Mouse (Mus musculus) intestine, embryonic 15.5 days (tissue): Measurements from ENCODE around the gene Spata31d1b. TPM values are rescaled to one million over a fixed set of nuclear protein-coding genes. Genes with fewer than 3 reads are reported as not detected.
"Not testable (repeated sequence)": the region's sequence is repeated elsewhere in the genome, so short reads cannot be mapped to it uniquely, and the experiment has no call there.

Experiments used
- ATAC-seq: fragments of 200-750 bp; cut with Nextera tagmentation; 2 replicates; pipeline ENCODE4 v1.8.0; 2017; ENCODE audit warnings: moderate TSS enrichment, moderate library complexity
- H3K27ac ChIP-seq: fragments of 300-500 bp; sonication (generic); 2 replicates; pipeline ENCODE4 v1.5.1; 2015; ENCODE audit warnings: mild to moderate bottlenecking, inconsistent platforms
- H3K27me3 ChIP-seq: fragments of 300-500 bp; sonication (generic); replicated peaks from 2 replicates; pipeline ENCODE4 v1.6.1; 2015; ENCODE audit warnings: inconsistent platforms
- H3K36me3 ChIP-seq: fragments of 300-500 bp; sonication (generic); 2 replicates; pipeline ENCODE4 v1.6.1; 2015; ENCODE audit warnings: inconsistent platforms
- H3K4me1 ChIP-seq: fragments of 300-500 bp; sonication (generic); replicated peaks from 2 replicates; pipeline ENCODE4 v1.6.1; 2015; ENCODE audit warnings: inconsistent platforms
- H3K4me2 ChIP-seq: fragments of 300-500 bp; sonication (generic); replicated peaks from 2 replicates; pipeline ENCODE4 v1.6.1; 2015; ENCODE audit warnings: mild to moderate bottlenecking, inconsistent platforms
- H3K4me3 ChIP-seq: fragments of 300-500 bp; sonication (generic); replicated peaks from 2 replicates; pipeline ENCODE4 v1.5.1; 2015; ENCODE audit warnings: inconsistent platforms
- H3K9ac ChIP-seq: fragments of 300-500 bp; sonication (generic); 2 replicates; pipeline ENCODE4 v1.6.1; 2015; ENCODE audit warnings: inconsistent platforms
- H3K9me3 ChIP-seq: fragments of 300-500 bp; sonication (generic); 2 replicates; pipeline ENCODE4 v1.6.1; 2016; ENCODE audit warnings: inconsistent platforms
- WGBS: fragments of 180-500 bp; shearing (Covaris S2); methylation state at CpG from one replicate; pipeline ENCODE4 v1.1.7; 2015; 5-methylcytosine and 5-hydroxymethylcytosine counted together
- polyA plus RNA-seq: library from polyadenylated mRNA; unstranded; fragments of >200 nt; fragmentation: Nextera tagmentation; extraction: Ambion mirVana; gene quantifications from 2 replicates; pipeline ENCODE4 v1.2.1, GENCODE M21; 2015

Gene Spata31d1b
- polyA plus RNA-seq, 1 experiment from 2014 or later: not detected

GRCm38 (mm10) chr13:59700137-59700536 lies 11.9 kb upstream of the Spata31d1b start:
- not testable (repeated sequence) for H3K27me3 ChIP-seq, H3K4me2 ChIP-seq, H3K9me3 ChIP-seq, H3K27ac ChIP-seq, ATAC-seq, H3K4me3 ChIP-seq, H3K9ac ChIP-seq, H3K4me1 ChIP-seq, H3K36me3 ChIP-seq
- 72% methylated on average over 1 of the region's 1 CpGs for WGBS

GRCm38 (mm10) chr13:59703514-59703913 lies 8.6 kb upstream of the Spata31d1b start:
- Histone ChIP-seq H3K4me3 (no peak overlapping the region), H3K27me3 (no peaks in the 10 kb centered on the region), H3K36me3 (no peaks in the 10 kb centered on the region), H3K9ac (no peak overlapping the region), H3K4me1 (no peaks in the 10 kb centered on the region; the same call in 1 of the 2 replicates), H3K27ac (no peak overlapping the region), H3K9me3 (no peaks in the 10 kb centered on the region), H3K4me2 (no peak overlapping the region)
- ATAC-seq: no peak
- WGBS: 84% methylated on average over 12 of the region's 12 CpGs

GRCm38 (mm10) chr13:59704562-59704961 lies 7.5 kb upstream of the Spata31d1b start:
- no peak for ATAC-seq
- H3K36me3 ChIP-seq: no peaks in the 10 kb centered on the region
- H3K27ac ChIP-seq: no peak overlapping the region
- 54% methylated on average over 12 of the region's 12 CpGs for WGBS
- H3K4me2 ChIP-seq: no peak overlapping the region
- no peak overlapping the region for H3K9ac ChIP-seq
- no peaks in the 10 kb centered on the region for H3K9me3 ChIP-seq
- no peaks in the 10 kb centered on the region; the same call in 1 of the 2 replicates for H3K4me1 ChIP-seq
- H3K27me3 ChIP-seq: no peaks in the 10 kb centered on the region
- no peak overlapping the region for H3K4me3 ChIP-seq

DNA sequence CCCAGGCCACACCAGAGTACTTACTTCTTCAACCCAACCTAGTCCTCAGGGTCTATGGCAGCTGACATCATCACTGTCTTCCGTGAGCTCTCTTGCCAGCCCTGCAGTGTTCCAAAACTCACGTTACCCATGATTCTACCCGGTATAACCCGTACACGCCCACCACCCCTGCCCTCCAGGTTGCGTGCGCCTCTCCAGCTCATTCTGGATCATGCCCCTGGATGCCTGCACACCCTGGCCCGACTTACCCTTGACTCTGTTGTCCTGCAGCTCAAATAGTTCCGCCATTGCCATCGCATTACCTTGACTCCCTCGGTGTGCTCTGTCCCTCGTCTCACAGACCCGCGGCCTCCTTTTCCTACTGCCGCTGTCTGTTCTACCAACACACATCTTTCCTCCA lies 1.9 kb upstream of the Spata31d1b start, which contains the start of gene Spata31d1a:
Gene Spata31d1a (minus strand): TSS at position 101 of the 400 bp plus-strand sequence.
- H3K9me3 ChIP-seq: no peaks in the 10 kb centered on the region
- 87% methylated on average over 15 of the region's 15 CpGs for whole genome bisulfite sequencing
- H3K4me2 ChIP-seq: no peak within 1 kb of the TSS
- H3K36me3 ChIP-seq: no peaks in the 10 kb centered on the region
- ATAC-seq: no peak
- no peak within 1 kb of the TSS for H3K9ac ChIP-seq
- no peak within 1 kb of the TSS for H3K27ac ChIP-seq
- H3K4me1 ChIP-seq: no peaks in the 10 kb centered on the region
- H3K27me3 ChIP-seq: no peaks in the 10 kb centered on the region; the same call in 1 of the 2 replicates
- H3K4me3 ChIP-seq: no peak within 1 kb of the TSS

DNA sequence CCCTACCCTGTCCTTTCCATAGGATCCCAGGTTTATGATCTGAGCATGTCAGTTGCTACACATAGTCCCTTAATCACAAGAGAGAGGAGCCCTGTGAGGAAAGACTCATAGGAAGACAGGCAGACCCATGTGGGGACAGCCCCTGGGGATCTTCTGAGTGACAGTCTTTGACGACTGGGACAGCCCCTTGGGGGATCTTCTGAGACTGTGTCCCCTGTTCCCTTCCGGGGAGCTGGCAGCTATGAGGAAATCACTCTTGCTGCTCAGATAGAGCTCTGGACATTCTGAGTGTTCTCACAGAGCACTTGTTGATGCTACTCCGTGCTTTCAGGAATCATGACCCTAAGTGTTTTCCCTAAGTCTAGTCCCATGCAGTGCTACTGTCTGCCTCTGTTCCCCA lies 1.6 kb downstream of the Spata31d1b start:
- 32% methylated on average over 3 of the region's 3 CpGs for WGBS
- no peak overlapping the region for H3K4me3 ChIP-seq
- ATAC-seq: no peak
- no peaks in the 10 kb centered on the region; the same call in 1 of the 2 replicates for H3K27me3 ChIP-seq
- no peaks in the 10 kb centered on the region for H3K36me3 ChIP-seq
- no peaks in the 10 kb centered on the region for H3K9me3 ChIP-seq
- H3K9ac ChIP-seq: no peak overlapping the region
- no peak overlapping the region for H3K27ac ChIP-seq
- no peaks in the 10 kb centered on the region for H3K4me1 ChIP-seq
- no peak overlapping the region for H3K4me2 ChIP-seq

GRCm38 (mm10) chr13:59718857-59719440 lies 6.9 kb downstream of the Spata31d1b start:
- H3K27ac ChIP-seq, H3K4me1 ChIP-seq, H3K4me2 ChIP-seq, H3K9me3 ChIP-seq, H3K36me3 ChIP-seq, H3K4me3 ChIP-seq, H3K9ac ChIP-seq, H3K27me3 ChIP-seq: not testable (repeated sequence)
- ATAC-seq: peak; percentile 63
- WGBS: 18% methylated on average over 6 of the region's 6 CpGs

DNA sequence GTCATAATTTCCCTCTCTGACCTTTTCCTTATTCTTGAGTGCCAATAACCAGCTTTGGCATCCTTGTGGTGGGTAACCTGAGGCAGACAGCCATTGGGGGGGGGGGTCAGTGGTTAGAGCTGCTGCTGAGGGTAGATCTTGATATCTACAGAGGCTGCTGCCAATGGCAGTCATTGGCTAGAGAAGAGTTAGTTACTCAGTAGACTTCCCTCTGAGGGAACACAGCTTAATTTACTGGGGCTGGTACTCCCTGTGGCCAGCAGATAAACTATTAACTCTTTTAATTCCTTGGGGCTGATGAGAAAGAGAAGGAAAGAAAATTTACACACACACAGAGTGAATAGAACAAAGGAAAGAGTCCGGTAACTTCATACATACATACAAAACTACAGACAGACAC lies 7.4 kb downstream of the Spata31d1b start:
- 90% methylated on average over 1 of the region's 1 CpGs for WGBS
- no peaks in the 10 kb centered on the region for H3K36me3 ChIP-seq
- H3K27me3 ChIP-seq: no peaks in the 10 kb centered on the region
- H3K27ac ChIP-seq: no peak overlapping the region
- no peak for ATAC-seq
- no peaks in the 10 kb centered on the region for H3K4me1 ChIP-seq
- H3K9me3 ChIP-seq: no peaks in the 10 kb centered on the region
- H3K4me2 ChIP-seq: no peak overlapping the region
- H3K9ac ChIP-seq: no peak overlapping the region
- H3K4me3 ChIP-seq: no peak overlapping the region

GRCm38 (mm10) chr13:59722089-59722488 lies 10.0 kb downstream of the Spata31d1b start:
- 89% methylated on average over 1 of the region's 1 CpGs for WGBS
- H3K36me3 ChIP-seq, H3K27ac ChIP-seq, ATAC-seq, H3K27me3 ChIP-seq, H3K9ac ChIP-seq, H3K4me3 ChIP-seq, H3K9me3 ChIP-seq, H3K4me2 ChIP-seq, H3K4me1 ChIP-seq: not testable (repeated sequence)

GRCm38 (mm10) chr13:59726139-59726867 lies 14.2 kb downstream of the Spata31d1b start:
- no peak for ATAC-seq
- Histone ChIP-seq H3K27ac (no peak overlapping the region), H3K9me3 (no peaks in the 10 kb centered on the region), H3K4me1 (peaks cover 3% of the 10 kb centered on the region; the same call in 1 of the 2 replicates), H3K27me3 (0 out of 2 replicates have a peak, but pooled peaks cover 3% of the 10 kb centered on the region), H3K9ac (no peak overlapping the region), H3K4me2 (peak overlapping the region; percentile 37), H3K36me3 (no peaks in the 10 kb centered on the region), H3K4me3 (no peak overlapping the region)
- 26% methylated on average over 29 of the region's 29 CpGs for WGBS

- H3K27ac ChIP-seq: no peak overlapping the region
- H3K4me1 ChIP-seq: peaks cover 3% of the 10 kb centered on the region; the same call in 1 of the 2 replicates
- ATAC-seq: peak; percentile 92
- no peak overlapping the region for H3K4me3 ChIP-seq
- H3K27me3 ChIP-seq: 0 out of 2 replicates have a peak, but pooled peaks cover 3% of the 10 kb centered on the region
- H3K9me3 ChIP-seq: no peaks in the 10 kb centered on the region
- WGBS: 24% methylated on average over 7 of the region's 7 CpGs
- H3K9ac ChIP-seq: no peak overlapping the region; the same call in 1 of the 2 replicates
- no peaks in the 10 kb centered on the region for H3K36me3 ChIP-seq
- 0 out of 2 replicates have a peak overlapping the region, but pooled peaks have one; percentile 11 for H3K4me2 ChIP-seq
These were observed 16.5 kb downstream of the Spata31d1b start for GRCm38 (mm10) chr13:59728378-59729093.

DNA sequence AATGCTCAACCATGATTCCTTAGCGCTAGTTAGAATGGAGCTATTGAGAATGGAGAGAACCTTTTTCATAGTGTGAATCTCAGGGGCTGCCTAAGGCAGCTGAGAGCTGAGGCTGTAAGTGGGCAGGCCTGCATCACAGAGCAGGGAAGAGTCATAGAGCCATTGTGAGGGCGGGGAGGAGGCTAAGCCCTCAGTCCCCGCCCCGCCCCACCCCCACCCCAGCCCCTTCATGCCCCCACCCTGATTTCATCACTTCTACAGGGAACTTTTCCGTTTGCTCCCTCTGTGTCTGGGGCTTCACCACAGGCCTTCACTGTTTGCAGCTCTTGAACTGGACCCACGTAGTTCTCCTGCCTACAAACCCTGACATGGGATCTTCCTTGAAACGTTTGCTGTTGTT lies 19.6 kb downstream of the Spata31d1b start, which contains the start of gene Spata31d1d:
Gene Spata31d1d (minus strand): TSS at position 101 of the 400 bp plus-strand sequence.
- Histone ChIP-seq H3K9me3 (no peaks in the 10 kb centered on the region), H3K4me3 (no peak within 1 kb of the TSS), H3K4me1 (peaks cover 3% of the 10 kb centered on the region; the same call in 1 of the 2 replicates), H3K36me3 (no peaks in the 10 kb centered on the region), H3K27me3 (0 out of 2 replicates have a peak, but pooled peaks cover 3% of the 10 kb centered on the region), H3K9ac (no peak within 1 kb of the TSS), H3K27ac (no peak within 1 kb of the TSS), H3K4me2 (no peak within 1 kb of the TSS)
- ATAC-seq: no peak
- 36% methylated on average over 7 of the region's 7 CpGs for WGBS

- Histone ChIP-seq H3K27ac (no peak overlapping the region), H3K4me1 (no peaks in the 10 kb centered on the region), H3K4me3 (no peak overlapping the region), H3K4me2 (no peak overlapping the region), H3K9ac (no peak overlapping the region), H3K27me3 (0 out of 2 replicates have a peak, but pooled peaks cover 3% of the 10 kb centered on the region), H3K9me3 (no peaks in the 10 kb centered on the region), H3K36me3 (no peaks in the 10 kb centered on the region)
- WGBS: 76% methylated on average over 4 of the region's 4 CpGs
- peak; percentile 39; the same call in 1 of the 2 replicates for ATAC-seq
These were observed 21.9 kb downstream of the Spata31d1b start for GRCm38 (mm10) chr13:59733936-59734335.
